Mouse (Mus musculus): ENCODE results near the gene H2-DMb1. TPM values are rescaled to one million over a fixed set of nuclear protein-coding genes. Genes with fewer than 3 reads are reported as not detected.

H2-DMb1 gene
- total and polyA plus RNA-seq, 3 experiments, result 60.7 to 147 (median 102) TPM

GRCm38 (mm10) chr17:34122188-34122984 is 30.5 kb upstream of the H2-DMb1 start, which contains the start of gene Brd2 (continued):
- TF ChIP-seq PAX5 (IDR thresholded peaks at IDR 0.05; ENCODE audit: low read length), result no peak
- no peak for TF ChIP-seq RAD21 (IDR thresholded peaks at IDR 0.05; ENCODE audit: low read depth, low read length)
- TF ChIP-seq E2F4 (IDR thresholded peaks at IDR 0.05; ENCODE audit: insufficient replicate concordance, low read depth, low read length), result no peak
- TF ChIP-seq ETS1 (conservative IDR thresholded peaks at IDR 0.05; ENCODE audit: low read depth, low read length), result peak; percentile 41; the same call in 1 of the 2 replicates
- TF ChIP-seq MXI1 (IDR thresholded peaks at IDR 0.05; ENCODE audit: low read depth, low read length), result peak; percentile 92
- peak; percentile 85 for TF ChIP-seq POLR2A (IDR thresholded peaks at IDR 0.05; ENCODE audit: low read depth, low read length)
- TF ChIP-seq ZNF384 (IDR thresholded peaks at IDR 0.05; ENCODE audit: low read depth, low read length), result no peak
- no peak for TF ChIP-seq TBP (conservative IDR thresholded peaks at IDR 0.05; ENCODE audit: low read depth, low read length)
- no peak for TF ChIP-seq POLR2AphosphoS2 (IDR thresholded peaks at IDR 0.05; ENCODE audit: low read depth, low read length)
- TF ChIP-seq ZMIZ1 (IDR thresholded peaks at IDR 0.05; ENCODE audit: low read depth, low read length), result peak; percentile 38
- peak; percentile 92 for TF ChIP-seq USF2 (conservative IDR thresholded peaks at IDR 0.05; ENCODE audit: low read depth, low read length)
- peak; percentile 36; the same call in 1 of the 2 replicates for TF ChIP-seq IRF4 (IDR thresholded peaks at IDR 0.05; ENCODE audit: low read depth, low read length)
- TF ChIP-seq BHLHE40 (IDR thresholded peaks at IDR 0.05; ENCODE audit: low read depth, low read length), result peak; percentile 77
- TF ChIP-seq TCF12 (IDR thresholded peaks at IDR 0.05; ENCODE audit: low read depth, low read length), result peak; percentile 86
- TF ChIP-seq MYC (IDR thresholded peaks at IDR 0.05; ENCODE audit: low read depth, low read length), result peak; percentile 89

DNA sequence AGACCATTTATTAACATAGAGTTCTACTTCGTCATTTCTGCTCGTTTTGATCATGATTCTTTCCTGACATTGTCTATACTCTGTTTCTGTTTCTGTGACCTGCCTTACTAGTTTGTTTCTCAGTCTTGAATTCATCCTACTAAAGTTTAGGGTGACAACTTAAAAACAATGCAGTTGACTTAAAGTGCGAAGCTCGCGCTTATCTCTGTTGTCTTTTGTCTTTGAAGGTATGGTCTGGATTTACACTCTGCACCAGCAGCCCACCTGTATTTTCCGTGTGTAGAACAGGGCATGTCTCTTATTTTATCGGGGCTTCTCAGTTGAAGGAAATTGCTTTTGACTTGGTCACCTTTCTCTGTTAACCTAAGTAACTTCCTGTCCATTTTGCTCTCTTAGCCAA is 29.8 kb upstream of the H2-DMb1 start:
- Histone ChIP-seq H3K4me3 (replicated peaks in 1 of 3; ENCODE audit: low read depth in 2 of 3, low read length in 2 of 3, poor library complexity in 1 of 3) (peak overlapping the region; percentile 87 to 100 (median 88)), H3K4me2 (ENCODE audit: insufficient read depth, low read depth, poor library complexity, severe bottlenecking) (peak overlapping the region; percentile 64), H3K79me2 (replicated peaks; ENCODE audit: control insufficient read depth, extremely low read depth, insufficient read depth, poor library complexity, severe bottlenecking) (peaks cover 21% of the 10 kb centered on the region), H3K4me1 (ENCODE audit: control insufficient read depth in 1 of 2, insufficient read depth in 2 of 2) (peaks cover 11 to 38% of the 10 kb centered on the region in 2 experiments), H3K9ac (ENCODE audit: insufficient read depth, low read depth) (peak overlapping the region; percentile 89), H3K9me3 (replicated peaks; ENCODE audit: low read length) (no peaks in the 10 kb centered on the region), H3K27ac (ENCODE audit: insufficient read depth, low read depth) (peak overlapping the region; percentile 6; the same call in 1 of the 2 replicates), H3K27me3 (replicated peaks) (no peaks in the 10 kb centered on the region), H3K36me3 (replicated peaks in 1 of 2; ENCODE audit: control insufficient read depth in 1 of 2, insufficient read depth in 1 of 2, low read length in 1 of 2) (peaks cover 10 to 23% of the 10 kb centered on the region in 2 experiments)
- no peak for TF ChIP-seq RCOR1 (conservative IDR thresholded peaks at IDR 0.05; ENCODE audit: low read depth, low read length)
- no peak for TF ChIP-seq TCF12 (IDR thresholded peaks at IDR 0.05; ENCODE audit: low read depth, low read length)
- no peak for TF ChIP-seq ZMIZ1 (IDR thresholded peaks at IDR 0.05; ENCODE audit: low read depth, low read length)
- in situ Hi-C loops (cut with MboI; ENCODE audit: low pct_ligation_motif_present, low pct_unique_long_range_greater_than_20kb, low sequenced_read_pairs), result no loop called here
- dilution Hi-C loops (cut with MboI; ENCODE audit: extremely low pct_ligation_motif_present, extremely low pct_unique_long_range_greater_than_20kb, low sequenced_read_pairs), result no loop called here
- DNase-seq (ENCODE audit: extremely low read depth), result no peak

DNA sequence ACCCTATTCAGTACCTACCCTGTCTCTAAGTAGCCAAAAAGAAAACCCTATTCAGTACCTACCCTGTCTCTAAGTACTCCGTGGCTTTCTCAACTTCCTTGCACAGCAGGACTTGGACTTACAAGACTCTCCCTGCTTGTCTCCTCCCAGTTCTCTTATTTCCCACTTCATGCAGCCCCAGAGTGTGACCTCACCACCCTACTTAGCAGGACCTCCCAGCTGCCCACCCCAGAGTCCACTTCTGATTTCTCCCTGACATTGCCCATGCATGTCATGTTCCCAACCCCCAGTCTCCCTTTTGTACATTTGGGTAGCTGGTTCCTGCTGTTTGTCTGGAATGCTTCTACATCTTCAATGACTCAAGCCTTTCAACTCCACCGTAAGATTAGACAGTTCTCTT is 29.4 kb upstream of the H2-DMb1 start:
- peaks cover 17% of the 10 kb centered on the region for H3K79me2 ChIP-seq (replicated peaks; ENCODE audit: control insufficient read depth, extremely low read depth, insufficient read depth, poor library complexity, severe bottlenecking)
- dilution Hi-C loops (cut with MboI; ENCODE audit: extremely low pct_ligation_motif_present, extremely low pct_unique_long_range_greater_than_20kb, low sequenced_read_pairs), result no loop called here
- TF ChIP-seq MYC (IDR thresholded peaks at IDR 0.05; ENCODE audit: low read depth, low read length) (no peak), ELF1 (IDR thresholded peaks at IDR 0.05; ENCODE audit: low read depth, low read length) (0 out of 2 replicates have a peak, but pooled peaks have one; percentile 7)
- H3K4me1 ChIP-seq (ENCODE audit: control insufficient read depth in 1 of 2, insufficient read depth in 2 of 2), result peaks cover 11 to 40% of the 10 kb centered on the region in 2 experiments
- H3K9me3 ChIP-seq (replicated peaks; ENCODE audit: low read length), result no peaks in the 10 kb centered on the region
- H3K36me3 ChIP-seq (replicated peaks in 1 of 2; ENCODE audit: control insufficient read depth in 1 of 2, insufficient read depth in 1 of 2, low read length in 1 of 2), result peaks cover 5 to 19% of the 10 kb centered on the region in 2 experiments
- peak overlapping the region; percentile 64 for H3K4me2 ChIP-seq (ENCODE audit: insufficient read depth, low read depth, poor library complexity, severe bottlenecking)
- H3K27ac ChIP-seq (ENCODE audit: insufficient read depth, low read depth), result no peak overlapping the region
- peak overlapping the region; percentile 87 to 100 (median 88) for H3K4me3 ChIP-seq (replicated peaks in 1 of 3; ENCODE audit: low read depth in 2 of 3, low read length in 2 of 3, poor library complexity in 1 of 3)
- H3K9ac ChIP-seq (ENCODE audit: insufficient read depth, low read depth), result peak overlapping the region; percentile 89
- H3K27me3 ChIP-seq (replicated peaks), result no peaks in the 10 kb centered on the region
- DNase-seq (ENCODE audit: extremely low read depth), result no peak
- in situ Hi-C loops (cut with MboI; ENCODE audit: low pct_ligation_motif_present, low pct_unique_long_range_greater_than_20kb, low sequenced_read_pairs), result no loop called here
